Mouse (Mus musculus) left cerebral cortex, adult 2 months (tissue): ENCODE results near the gene Zdhhc6. TPM values are rescaled to one million over a fixed set of nuclear protein-coding genes. Genes with fewer than 3 reads are reported as not detected.

Experiments
- DNase-seq, 2 experiments: peaks; one replicate each; pipeline ENCODE4 v3.0.0; 2021 to 2022; ENCODE audit warnings: low spot score in 2 of 2, mixed read lengths in 1 of 2; ENCODE audit errors: extremely low spot score in 1 of 2
- H3K27ac ChIP-seq: fragments of 200-600 bp; 2 replicates; pipeline ENCODE4 v1.8.1; 2022
- H3K4me3 ChIP-seq: fragments of 200-600 bp; 2 replicates; pipeline ENCODE4 v1.8.1; 2022
- CTCF ChIP-seq: fragments of 200-600 bp; IDR thresholded peaks from 2 replicates; pipeline ENCODE4 v1.8.1; 2022; ENCODE audit warnings: antibody characterized with exemption, mild to moderate bottlenecking, moderate library complexity
- intact Hi-C: fragments of 180-260 bp; cut with DNase I; formaldehyde crosslinking; loops from one replicate; pipeline ENCODE4 v1.15.1; 2025
- total RNA-seq, 2 experiments: library from RNA; stranded (reverse); gene quantifications; 2 replicates each; pipeline ENCODE4 v1.2.3; 2021

Gene Zdhhc6
- total RNA-seq, 2 experiments from 2014 or later, result 26.3 to 28.9 TPM

GRCm38 (mm10) chr19:55299378-55299777, 16.5 kb downstream of the Zdhhc6 start:
- Histone ChIP-seq H3K27ac (no peak overlapping the region), H3K4me3 (no peak overlapping the region)
- intact Hi-C loops, result no loop called here
- TF ChIP-seq CTCF, result no peak
- no peak for DNase-seq

- H3K27ac ChIP-seq, result no peak overlapping the region
- intact Hi-C loops, result no loop called here
- no peak for TF ChIP-seq CTCF
- H3K4me3 ChIP-seq, result no peak overlapping the region
- no peak for DNase-seq
Observed at GRCm38 (mm10) chr19:55297961-55298360, 17.9 kb downstream of the Zdhhc6 start.

GRCm38 (mm10) chr19:55297489-55297888, 18.3 kb downstream of the Zdhhc6 start:
- no peak for TF ChIP-seq CTCF

GRCm38 (mm10) chr19:55296301-55296700, 19.5 kb downstream of the Zdhhc6 start:
- Histone ChIP-seq H3K27ac (no peak overlapping the region), H3K4me3 (no peak overlapping the region)
- DNase-seq, result no peak
- no peak for TF ChIP-seq CTCF
- intact Hi-C loops, result no loop called here

More at GRCm38 (mm10) chr19:55297489-55297888, 18.3 kb downstream of the Zdhhc6 start:
- Histone ChIP-seq H3K27ac (no peak overlapping the region), H3K4me3 (no peak overlapping the region)
- intact Hi-C loops, result no loop called here
- no peak for DNase-seq

- intact Hi-C loops, result no loop called here
- Histone ChIP-seq H3K27ac (no peak overlapping the region), H3K4me3 (no peak overlapping the region)
- DNase-seq, result no peak
- no peak for TF ChIP-seq CTCF
Observed at GRCm38 (mm10) chr19:55295556-55295955, 20.3 kb downstream of the Zdhhc6 start.

GRCm38 (mm10) chr19:55295075-55295474, 20.8 kb downstream of the Zdhhc6 start:
- H3K27ac ChIP-seq, result no peak overlapping the region
- DNase-seq, result no peak
- no peak overlapping the region for H3K4me3 ChIP-seq
- intact Hi-C loops, result no loop called here
- no peak for TF ChIP-seq CTCF

GRCm38 (mm10) chr19:55293175-55293574, 22.7 kb downstream of the Zdhhc6 start:
- no peak for TF ChIP-seq CTCF
- no peak overlapping the region for H3K4me3 ChIP-seq
- intact Hi-C loops, result no loop called here
- no peak overlapping the region for H3K27ac ChIP-seq
- no peak for DNase-seq

GRCm38 (mm10) chr19:55292210-55292850, 23.5 kb downstream of the Zdhhc6 start:
- DNase-seq, result no peak
- no peak overlapping the region for H3K4me3 ChIP-seq
- intact Hi-C loops, result no loop called here
- no peak overlapping the region for H3K27ac ChIP-seq
- TF ChIP-seq CTCF, result no peak

GRCm38 (mm10) chr19:55290621-55291270, 25.1 kb downstream of the Zdhhc6 start:
- no peak overlapping the region for H3K4me3 ChIP-seq
- no peak overlapping the region for H3K27ac ChIP-seq
- DNase-seq, result no peak
- no peak for TF ChIP-seq CTCF
- intact Hi-C loops, result no loop called here

- intact Hi-C loops, result no loop called here
- no peak overlapping the region for H3K4me3 ChIP-seq
- no peak overlapping the region for H3K27ac ChIP-seq
Observed at GRCm38 (mm10) chr19:55288974-55289373, 26.9 kb downstream of the Zdhhc6 start.

GRCm38 (mm10) chr19:55286034-55286433, 29.8 kb downstream of the Zdhhc6 start:
- no peak for TF ChIP-seq CTCF
- no peak overlapping the region for H3K4me3 ChIP-seq
- no peak for DNase-seq
- intact Hi-C loops, result no loop called here
- no peak overlapping the region for H3K27ac ChIP-seq

More at GRCm38 (mm10) chr19:55288974-55289373, 26.9 kb downstream of the Zdhhc6 start:
- no peak for TF ChIP-seq CTCF
- no peak for DNase-seq

- no peak for DNase-seq
- intact Hi-C loops, result no loop called here
- H3K27ac ChIP-seq, result no peak overlapping the region
- no peak overlapping the region for H3K4me3 ChIP-seq
- no peak for TF ChIP-seq CTCF
Observed at GRCm38 (mm10) chr19:55284093-55284492, 31.7 kb downstream of the Zdhhc6 start.

- no peak overlapping the region for H3K27ac ChIP-seq
- no peak for TF ChIP-seq CTCF
- H3K4me3 ChIP-seq, result no peak overlapping the region
- intact Hi-C loops, result no loop called here
- DNase-seq, result no peak
Observed at GRCm38 (mm10) chr19:55276770-55277169, 39.1 kb downstream of the Zdhhc6 start.
